Mouse (Mus musculus) monocyte, adult 59 days (primary cell): ENCODE measurements around the gene Scrg1. TPM values are rescaled to one million over a fixed set of nuclear protein-coding genes. Genes with fewer than 3 reads are reported as not detected.

ENCODE experiments used
- total RNA-seq, 2 experiments: library from RNA; stranded (reverse); gene quantifications; one replicate each; pipeline ENCODE4 v1.2.4; 2023

Gene Scrg1
- not detected for total RNA-seq

GRCm38 (mm10) chr8:57455765-57456164, at the start of gene Scrg1:
TSS of gene Scrg1 (plus strand) at chr8:57455923.

GRCm38 (mm10) chr8:57487441-57488155, 31.9 kb downstream of the Scrg1 start, which contains the start of gene Sap30:
TSS of gene Sap30 (minus strand) at chr8:57487860.

GRCm38 (mm10) chr8:57511316-57512118, 55.8 kb downstream of the Scrg1 start, which contains the start of gene Hmgb2:
TSS of gene Hmgb2 (plus strand) at chr8:57511907.

Other genes with a start within 250 kb of the Scrg1 start
- gene Hand2, start 134.9 kb upstream of the Scrg1 start, total RNA-seq: not detected
- 10 to 100 TPM; 55.6 to 62.2 TPM for gene Sap30, start 31.9 kb downstream of the Scrg1 start, total RNA-seq
- 100 to 1,000 TPM; 131 TPM for gene Hmgb2, start 56.0 kb downstream of the Scrg1 start, total RNA-seq
- gene Galnt7, start 197.1 kb downstream of the Scrg1 start, total RNA-seq: 10 to 100 TPM; 14.7 to 15.9 TPM